Mouse (Mus musculus): ENCODE data around the gene Cdkn2c.

The Cdkn2c gene

GRCm38 (mm10) chr4:109657021-109657850 lies 9.8 kb downstream of the Cdkn2c start:
- no peak for DNase-seq (ENCODE audit: low spot score)

- DNase-seq (ENCODE audit: low spot score), result no peak
Measured at GRCm38 (mm10) chr4:109656301-109656700, 10.7 kb downstream of the Cdkn2c start.

- no peak for DNase-seq (ENCODE audit: low spot score)
Measured at GRCm38 (mm10) chr4:109655738-109656137, 11.3 kb downstream of the Cdkn2c start.

- no peak for DNase-seq (ENCODE audit: low spot score)
Measured at GRCm38 (mm10) chr4:109654701-109655100, 12.3 kb downstream of the Cdkn2c start.

- DNase-seq (ENCODE audit: low spot score), result no peak
Measured at GRCm38 (mm10) chr4:109653251-109653650, 13.7 kb downstream of the Cdkn2c start.

GRCm38 (mm10) chr4:109649331-109649730 lies 17.7 kb downstream of the Cdkn2c start:
- DNase-seq (ENCODE audit: low spot score), result no peak

GRCm38 (mm10) chr4:109647281-109647680 lies 19.7 kb downstream of the Cdkn2c start:
- DNase-seq (ENCODE audit: low spot score), result no peak

GRCm38 (mm10) chr4:109641451-109641850 lies 25.5 kb downstream of the Cdkn2c start:
- DNase-seq (ENCODE audit: low spot score), result no peak

GRCm38 (mm10) chr4:109640141-109640540 lies 26.8 kb downstream of the Cdkn2c start:
- DNase-seq (ENCODE audit: low spot score), result no peak

- DNase-seq (ENCODE audit: low spot score), result no peak
Measured at GRCm38 (mm10) chr4:109639356-109639755, 27.6 kb downstream of the Cdkn2c start.

- DNase-seq (ENCODE audit: low spot score), result no peak
Measured at GRCm38 (mm10) chr4:109634971-109635370, 32.0 kb downstream of the Cdkn2c start.

- no peak for DNase-seq (ENCODE audit: low spot score)
Measured at GRCm38 (mm10) chr4:109631029-109631428, 36.0 kb downstream of the Cdkn2c start.

GRCm38 (mm10) chr4:109630215-109630614 lies 36.8 kb downstream of the Cdkn2c start:
- no peak for DNase-seq (ENCODE audit: low spot score)

GRCm38 (mm10) chr4:109612596-109612995 lies 54.4 kb downstream of the Cdkn2c start:
- no peak for DNase-seq (ENCODE audit: low spot score)

All from layer of hippocampus, adult 11-12 months (tissue).